Comparison of ENCODE assay signal across 8 mouse cellular contexts in the genomic region with DNA sequence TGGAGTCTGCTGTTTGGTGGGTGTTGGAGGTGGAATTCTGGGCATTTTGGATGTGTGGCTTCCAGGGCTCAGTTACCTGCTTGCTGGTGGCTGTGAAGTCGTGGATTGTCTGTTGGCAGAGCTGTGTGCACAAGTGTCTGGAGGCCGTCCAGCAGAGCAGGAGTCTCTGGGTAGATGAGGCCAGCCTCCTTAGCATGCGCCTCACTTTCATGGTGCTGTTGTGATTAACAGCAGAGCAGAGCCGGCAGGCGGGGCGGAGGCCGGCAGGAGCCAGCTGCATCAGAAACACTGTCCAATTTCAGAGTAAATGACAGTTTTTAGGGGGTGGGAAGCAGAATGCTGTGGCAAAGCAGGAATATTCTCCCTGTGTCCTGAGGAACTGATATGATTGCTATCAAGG. TPM values are rescaled to one million over a fixed set of nuclear protein-coding genes. Genes with fewer than 3 reads are reported as not detected.
A peak's percentile ranks its signal among the peaks of the same experiment; 100 is the strongest.
DNase-seq lines count a peak whose midpoint lies in the region; ATAC-seq and TF ChIP-seq lines count a peak whose summit lies in the region.
"Had no signal": no experiment of that assay in that cellular context is flagged by ENCODE, and none has a peak within 500 bp of the region (broad histone marks: within the 10 kb centered on the region; RNA-seq: fewer than 3 reads in every experiment).

No protein-coding gene starts in this region.

- no peak for ATAC-seq in lung, postnatal 0 days
- no peak for ATAC-seq in hindbrain, embryonic 14.5 days (ENCODE audit: low FRiP score)

- no peak overlapping the region for H3K9ac ChIP-seq in lung, postnatal 0 days (replicated peaks; ENCODE audit: low read depth)
- peak overlapping the region; percentile 26; the same call in 1 of the 2 replicates for H3K9ac ChIP-seq in hindbrain, embryonic 14.5 days

- WGBS in lung, postnatal 0 days = 42% methylated on average over 7 of the region's 7 CpGs
- 79% methylated on average over 7 of the region's 7 CpGs for WGBS in embryonic facial prominence, embryonic 10.5 days
- 17% methylated on average over 7 of the region's 7 CpGs for WGBS in hindbrain, embryonic 14.5 days

- no peak overlapping the region for H3K4me2 ChIP-seq in lung, postnatal 0 days (replicated peaks; ENCODE audit: low read depth, low read length)
- H3K4me2 ChIP-seq in hindbrain, embryonic 14.5 days (replicated peaks) = no peak overlapping the region

- H3K27me3 ChIP-seq in lung, postnatal 0 days (replicated peaks; ENCODE audit: insufficient read depth, low read length) = no peaks in the 10 kb centered on the region
- no peaks in the 10 kb centered on the region for H3K27me3 ChIP-seq in embryonic facial prominence, embryonic 10.5 days (replicated peaks; ENCODE audit: low read depth, poor library complexity, severe bottlenecking)
- H3K27me3 ChIP-seq in hindbrain, embryonic 14.5 days (ENCODE audit: control insufficient read depth, insufficient read depth, low read length) = no peaks in the 10 kb centered on the region

- no peak for TF ChIP-seq CTCF in lung, postnatal 0 days (IDR thresholded peaks at IDR 0.05)

- no peaks in the 10 kb centered on the region for H3K4me1 ChIP-seq in lung, postnatal 0 days (ENCODE audit: insufficient read depth, low read depth, low read length)
- peaks cover 84% of the 10 kb centered on the region for H3K4me1 ChIP-seq in embryonic facial prominence, embryonic 10.5 days
- peaks cover 66% of the 10 kb centered on the region for H3K4me1 ChIP-seq in hindbrain, embryonic 14.5 days (replicated peaks; ENCODE audit: control insufficient read depth, insufficient read depth, low read length)

- no peak for TF ChIP-seq EP300 in lung, postnatal 0 days (IDR thresholded peaks at IDR 0.05)

- no peaks in the 10 kb centered on the region for H3K36me3 ChIP-seq in lung, postnatal 0 days (ENCODE audit: insufficient read depth, low read length)
- H3K36me3 ChIP-seq in embryonic facial prominence, embryonic 10.5 days (replicated peaks) = peaks cover 79% of the 10 kb centered on the region
- no peaks in the 10 kb centered on the region for H3K36me3 ChIP-seq in hindbrain, embryonic 14.5 days (replicated peaks; ENCODE audit: control insufficient read depth, insufficient read depth)

- H3K4me3 ChIP-seq in lung, postnatal 0 days (ENCODE audit: low read depth, low read length) = no peak overlapping the region
- H3K4me3 ChIP-seq in embryonic facial prominence, embryonic 10.5 days = no peak overlapping the region
- no peak overlapping the region for H3K4me3 ChIP-seq in hindbrain, embryonic 14.5 days (replicated peaks; ENCODE audit: low read length)
- H3K4me3 ChIP-seq: megakaryocyte, embryonic 14.5 days had no signal

- no peaks in the 10 kb centered on the region for H3K9me3 ChIP-seq in lung, postnatal 0 days (ENCODE audit: low read length)
- no peaks in the 10 kb centered on the region for H3K9me3 ChIP-seq in embryonic facial prominence, embryonic 10.5 days
- no peaks in the 10 kb centered on the region for H3K9me3 ChIP-seq in hindbrain, embryonic 14.5 days (ENCODE audit: control insufficient read depth, low read length)
- H3K9me3 ChIP-seq: megakaryocyte, embryonic 14.5 days had no signal

- intact Hi-C loops in left cerebral cortex, postnatal 4 days (cut with DNase I) = no loop called here

- peak; percentile 42 to 47 for DNase-seq in lung, adult 18-20 months
- no peak for DNase-seq in lung, postnatal 0 days (ENCODE audit: low spot score)
- no peak for DNase-seq in embryonic facial prominence, embryonic 10.5 days (ENCODE audit: low spot score)
- DNase-seq in hindbrain, embryonic 14.5 days (ENCODE audit: low spot score) = peak; percentile 58
- DNase-seq in left cerebral cortex, postnatal 4 days = peak; percentile 69
- DNase-seq in right cerebral cortex, postnatal 36 days (ENCODE audit: low spot score in 2 of 2) = peak; percentile 61 to 62
- DNase-seq in urinary bladder, adult 18-20 months (ENCODE audit: low spot score in 2 of 2) = no peak

- H3K27ac ChIP-seq in lung, postnatal 0 days (ENCODE audit: low read length) = no peak overlapping the region
- 0 out of 2 replicates have a peak overlapping the region, but pooled peaks have one; percentile 7 for H3K27ac ChIP-seq in embryonic facial prominence, embryonic 10.5 days (replicated peaks)
- peak overlapping the region; percentile 69 for H3K27ac ChIP-seq in hindbrain, embryonic 14.5 days

RNA-seq across cellular contexts. Expression of gene Mrpl37, which starts 47.6 kb away (rescaled TPM):
- polyA plus RNA-seq in lung, postnatal 0 days (2015; fragmentation: Nextera tagmentation; extraction: Ambion mirVana) = 48.4 and 53.4 TPM in 2 replicates
- polyA plus RNA-seq in embryonic facial prominence, embryonic 10.5 days (2016; fragmentation: Nextera tagmentation; extraction: Ambion mirVana) = 129 and 136 TPM in 2 replicates
- polyA plus RNA-seq in hindbrain, embryonic 14.5 days (2014; fragmentation: Nextera tagmentation; extraction: Ambion mirVana) = 86.2 and 89.8 TPM in 2 replicates
- 10 to 100 TPM; 65.6 to 71.2 TPM for total RNA-seq in left cerebral cortex, postnatal 4 days (2021)

RNA-seq across cellular contexts. Expression of gene Cyb5rl, which starts 47.8 kb away (rescaled TPM):
- polyA plus RNA-seq in lung, postnatal 0 days (2015; fragmentation: Nextera tagmentation; extraction: Ambion mirVana) = 4.9 and 5.4 TPM in 2 replicates
- 8.1 and 10.4 TPM in 2 replicates for polyA plus RNA-seq in embryonic facial prominence, embryonic 10.5 days (2016; fragmentation: Nextera tagmentation; extraction: Ambion mirVana)
- 2.7 and 4.8 TPM in 2 replicates for polyA plus RNA-seq in hindbrain, embryonic 14.5 days (2014; fragmentation: Nextera tagmentation; extraction: Ambion mirVana)
- total RNA-seq in left cerebral cortex, postnatal 4 days (2021) = 1 to 10 TPM; 5.6 to 6.9 TPM

Comparison
In these comparisons a context has a peak if more than half of its experiments do, and no peak if none do; other contexts are left out.
1. DNase-seq: peak in lung, adult 18-20 months (2 of 2), hindbrain, embryonic 14.5 days (single experiment), left cerebral cortex, postnatal 4 days (single experiment) and right cerebral cortex, postnatal 36 days (2 of 2); none in lung, postnatal 0 days (single experiment), embryonic facial prominence, embryonic 10.5 days (single experiment) and urinary bladder, adult 18-20 months (0 of 2).